Mouse (Mus musculus): ENCODE measurements around the gene Eif2b3. TPM values are rescaled to one million over a fixed set of nuclear protein-coding genes. Genes with fewer than 3 reads are reported as not detected.

Gene Eif2b3
- polyA plus RNA-seq, 1 experiment = 41.6 TPM

DNA sequence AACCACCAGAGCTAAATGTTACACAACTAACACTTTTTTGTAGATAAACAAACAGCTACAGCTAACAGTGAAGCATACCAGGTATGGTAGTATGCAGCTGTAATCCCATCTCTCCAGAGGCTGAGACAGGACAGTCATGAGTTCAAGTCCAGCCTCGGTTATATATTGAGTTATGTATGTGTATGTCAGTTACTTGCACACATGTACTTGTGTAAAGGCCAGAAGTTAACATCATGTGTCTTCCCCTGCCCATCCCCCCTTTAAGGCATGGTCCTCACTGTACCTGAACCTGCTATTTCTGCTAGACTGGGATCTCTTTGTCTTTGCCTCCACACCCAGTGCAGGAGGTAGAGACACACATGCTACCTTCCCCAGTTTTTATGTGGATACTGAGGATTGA is 30.3 kb downstream of the Eif2b3 start:
- Histone ChIP-seq H3K27me3 (ENCODE audit: control insufficient read depth, insufficient read depth, insufficient read length) (no peaks in the 10 kb centered on the region), H3K79me3 (ENCODE audit: low read depth) (no peaks in the 10 kb centered on the region), H3ac (ENCODE audit: control insufficient read depth, insufficient read length, low read depth) (no peak overlapping the region), H3K79me2 (ENCODE audit: control insufficient read depth, insufficient read depth) (peaks cover 4% of the 10 kb centered on the region), H3K4me3 (ENCODE audit: insufficient read depth, poor library complexity, severe bottlenecking) (no peak overlapping the region), H3K36me3 (ENCODE audit: control insufficient read depth, insufficient read depth) (peaks cover 19% of the 10 kb centered on the region)
- no peak for TF ChIP-seq FOSL1 (IDR thresholded peaks at IDR 0.05; ENCODE audit: insufficient read depth, low read length, poor library complexity, severe bottlenecking)

DNA sequence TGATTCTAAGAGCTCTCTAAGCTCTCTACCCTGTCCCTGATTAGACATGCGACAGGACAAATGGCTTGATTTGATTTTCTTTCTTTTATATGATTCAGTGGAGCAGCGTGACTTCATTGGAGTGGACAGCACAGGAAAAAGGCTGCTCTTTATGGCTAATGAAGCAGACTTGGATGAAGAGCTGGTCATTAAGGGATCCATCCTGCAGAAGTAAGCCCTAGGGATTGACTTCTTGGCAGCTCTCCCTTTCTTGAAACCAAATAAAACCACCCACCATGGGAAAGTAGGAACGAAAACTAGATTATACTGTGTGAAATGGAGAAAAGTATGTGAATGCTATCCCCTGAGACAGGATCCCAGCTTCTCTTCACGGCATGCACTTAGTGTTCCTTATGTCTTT is 33.4 kb downstream of the Eif2b3 start:
- TF ChIP-seq FOSL1 (IDR thresholded peaks at IDR 0.05; ENCODE audit: insufficient read depth, low read length, poor library complexity, severe bottlenecking) (no peak), CTCF (IDR thresholded peaks at IDR 0.05; ENCODE audit: control insufficient read depth, insufficient read depth, insufficient read length) (no peak), CEBPB (IDR thresholded peaks at IDR 0.05; ENCODE audit: low read depth) (no peak), MYOG (IDR thresholded peaks at IDR 0.05; ENCODE audit: control insufficient read depth, extremely low read depth, insufficient read length) (no peak), MAX (IDR thresholded peaks at IDR 0.05) (no peak), MYOD1 (IDR thresholded peaks at IDR 0.05; ENCODE audit: control insufficient read depth, insufficient read length, low read depth) (no peak), USF1 (IDR thresholded peaks at IDR 0.05; ENCODE audit: low read depth) (no peak)
- Histone ChIP-seq H3K79me3 (ENCODE audit: low read depth) (no peaks in the 10 kb centered on the region), H3K4me3 (ENCODE audit: insufficient read depth, poor library complexity, severe bottlenecking) (no peak overlapping the region), H3ac (ENCODE audit: control insufficient read depth, insufficient read length, low read depth) (no peak overlapping the region), H3K27me3 (ENCODE audit: control insufficient read depth, insufficient read depth, insufficient read length) (no peaks in the 10 kb centered on the region), H3K79me2 (ENCODE audit: control insufficient read depth, insufficient read depth) (peaks cover 4% of the 10 kb centered on the region), H3K36me3 (ENCODE audit: control insufficient read depth, insufficient read depth) (peaks cover 14% of the 10 kb centered on the region)

DNA sequence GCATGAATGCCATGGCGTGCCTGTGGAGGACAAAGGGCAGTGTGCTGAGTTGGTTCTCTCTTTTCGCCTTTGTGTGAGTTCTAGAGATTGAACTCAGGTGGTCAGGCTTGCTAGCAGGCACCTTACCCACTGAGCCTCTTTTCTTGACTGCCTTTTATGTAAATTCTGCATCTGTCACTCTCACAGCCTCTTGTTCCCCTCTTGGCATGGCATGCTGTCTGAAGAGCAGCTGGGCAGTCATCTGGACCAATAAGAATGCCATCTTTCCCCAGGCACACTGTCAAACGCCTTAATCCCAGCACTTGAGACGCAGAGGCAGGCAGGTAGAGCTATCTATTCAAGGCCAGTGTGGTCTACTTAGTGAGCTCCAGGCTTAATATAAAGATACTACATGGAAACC is 34.8 kb downstream of the Eif2b3 start:
- peaks cover under 1% of the 10 kb centered on the region for H3K79me2 ChIP-seq (ENCODE audit: control insufficient read depth, insufficient read depth)
- no peak for TF ChIP-seq CTCF (IDR thresholded peaks at IDR 0.05; ENCODE audit: control insufficient read depth, insufficient read depth, insufficient read length)
- H3K36me3 ChIP-seq (ENCODE audit: control insufficient read depth, insufficient read depth) = peaks cover 14% of the 10 kb centered on the region
- no peak overlapping the region for H3K4me3 ChIP-seq (ENCODE audit: insufficient read depth, poor library complexity, severe bottlenecking)
- no peaks in the 10 kb centered on the region for H3K27me3 ChIP-seq (ENCODE audit: control insufficient read depth, insufficient read depth, insufficient read length)
- H3K79me3 ChIP-seq (ENCODE audit: low read depth) = no peaks in the 10 kb centered on the region
- H3ac ChIP-seq (ENCODE audit: control insufficient read depth, insufficient read length, low read depth) = no peak overlapping the region

DNA sequence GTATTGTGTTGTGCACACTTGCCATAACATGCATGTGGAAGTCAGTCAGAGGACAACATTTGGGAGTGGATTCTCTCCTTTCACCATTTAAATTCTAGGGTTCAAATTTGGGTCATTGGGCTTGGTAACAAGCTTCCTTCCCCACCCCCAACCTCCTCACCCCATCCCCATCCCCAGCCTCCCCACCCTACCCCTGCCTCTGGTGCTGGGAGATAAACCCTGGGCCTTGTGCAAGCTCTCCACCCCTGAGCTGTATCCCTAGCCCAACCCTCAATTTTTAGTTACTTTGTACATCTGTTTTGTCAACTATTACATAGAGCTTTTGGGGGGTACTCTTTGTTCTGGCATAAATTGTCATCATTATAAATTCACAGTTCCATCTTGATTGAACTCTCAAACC is 36.9 kb downstream of the Eif2b3 start:
- H3ac ChIP-seq (ENCODE audit: control insufficient read depth, insufficient read length, low read depth) = no peak overlapping the region
- H3K79me2 ChIP-seq (ENCODE audit: control insufficient read depth, insufficient read depth) = no peaks in the 10 kb centered on the region
- H3K36me3 ChIP-seq (ENCODE audit: control insufficient read depth, insufficient read depth) = peaks cover 12% of the 10 kb centered on the region
- TF ChIP-seq USF1 (IDR thresholded peaks at IDR 0.05; ENCODE audit: low read depth) (no peak), MAX (IDR thresholded peaks at IDR 0.05) (no peak), MYOD1 (IDR thresholded peaks at IDR 0.05; ENCODE audit: control insufficient read depth, insufficient read length, low read depth) (no peak), CEBPB (IDR thresholded peaks at IDR 0.05; ENCODE audit: low read depth) (no peak), CTCF (IDR thresholded peaks at IDR 0.05; ENCODE audit: control insufficient read depth, insufficient read depth, insufficient read length) (no peak), FOSL1 (IDR thresholded peaks at IDR 0.05; ENCODE audit: insufficient read depth, low read length, poor library complexity, severe bottlenecking) (no peak), MYOG (IDR thresholded peaks at IDR 0.05; ENCODE audit: control insufficient read depth, extremely low read depth, insufficient read length) (no peak)
- H3K27me3 ChIP-seq (ENCODE audit: control insufficient read depth, insufficient read depth, insufficient read length) = no peaks in the 10 kb centered on the region
- H3K4me3 ChIP-seq (ENCODE audit: insufficient read depth, poor library complexity, severe bottlenecking) = no peak overlapping the region
- H3K79me3 ChIP-seq (ENCODE audit: low read depth) = no peaks in the 10 kb centered on the region

DNA sequence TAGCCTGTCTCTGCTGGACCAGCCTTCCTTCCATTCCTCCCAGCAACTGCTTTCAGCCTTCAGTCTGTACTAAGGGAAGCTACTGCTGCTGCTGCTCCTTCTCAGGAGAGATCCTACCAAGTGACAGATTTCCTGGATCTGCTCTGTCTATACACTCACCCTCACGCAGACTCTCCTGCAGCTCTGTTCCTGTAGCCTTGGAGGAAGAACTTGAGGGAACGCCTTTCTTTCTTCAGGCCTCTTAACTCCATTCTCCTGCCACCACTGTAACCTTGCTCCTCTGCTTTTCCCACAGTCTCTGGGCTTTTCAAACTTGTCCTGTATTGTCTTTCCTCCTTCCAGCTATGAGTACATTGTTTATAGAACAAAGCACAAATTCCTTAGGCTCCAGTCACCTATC is 37.3 kb downstream of the Eif2b3 start:
- H3ac ChIP-seq (ENCODE audit: control insufficient read depth, insufficient read length, low read depth) = no peak overlapping the region
- H3K4me3 ChIP-seq (ENCODE audit: insufficient read depth, poor library complexity, severe bottlenecking) = no peak overlapping the region
- TF ChIP-seq FOSL1 (IDR thresholded peaks at IDR 0.05; ENCODE audit: insufficient read depth, low read length, poor library complexity, severe bottlenecking) (no peak), CTCF (IDR thresholded peaks at IDR 0.05; ENCODE audit: control insufficient read depth, insufficient read depth, insufficient read length) (no peak), USF1 (IDR thresholded peaks at IDR 0.05; ENCODE audit: low read depth) (no peak), MYOG (IDR thresholded peaks at IDR 0.05; ENCODE audit: control insufficient read depth, extremely low read depth, insufficient read length) (no peak), CEBPB (IDR thresholded peaks at IDR 0.05; ENCODE audit: low read depth) (no peak), MYOD1 (IDR thresholded peaks at IDR 0.05; ENCODE audit: control insufficient read depth, insufficient read length, low read depth) (no peak), MAX (IDR thresholded peaks at IDR 0.05) (no peak)
- peaks cover 12% of the 10 kb centered on the region for H3K36me3 ChIP-seq (ENCODE audit: control insufficient read depth, insufficient read depth)
- no peaks in the 10 kb centered on the region for H3K79me3 ChIP-seq (ENCODE audit: low read depth)
- no peaks in the 10 kb centered on the region for H3K79me2 ChIP-seq (ENCODE audit: control insufficient read depth, insufficient read depth)
- no peaks in the 10 kb centered on the region for H3K27me3 ChIP-seq (ENCODE audit: control insufficient read depth, insufficient read depth, insufficient read length)

DNA sequence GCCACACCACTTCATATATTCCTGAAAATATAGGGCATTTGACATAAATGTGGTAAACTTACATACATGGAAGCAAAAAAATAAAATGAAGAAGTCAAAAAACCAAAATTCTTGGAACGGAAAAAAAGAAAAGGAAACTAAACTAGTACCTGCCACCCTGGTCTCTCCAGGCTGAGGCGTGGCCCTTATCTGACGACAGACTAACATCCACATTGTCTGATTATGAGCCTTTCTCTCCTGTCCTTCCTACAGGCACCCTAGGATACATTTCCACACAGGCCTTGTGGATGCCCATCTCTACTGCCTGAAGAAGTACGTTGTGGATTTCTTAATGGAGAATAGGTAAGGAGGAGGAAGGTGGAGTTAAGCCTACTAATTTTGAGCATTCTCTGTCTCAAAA is 39.3 kb downstream of the Eif2b3 start:
- Histone ChIP-seq H3K27me3 (ENCODE audit: control insufficient read depth, insufficient read depth, insufficient read length) (no peaks in the 10 kb centered on the region), H3ac (ENCODE audit: control insufficient read depth, insufficient read length, low read depth) (no peak overlapping the region), H3K4me3 (ENCODE audit: insufficient read depth, poor library complexity, severe bottlenecking) (no peak overlapping the region), H3K79me3 (ENCODE audit: low read depth) (no peaks in the 10 kb centered on the region), H3K79me2 (ENCODE audit: control insufficient read depth, insufficient read depth) (no peaks in the 10 kb centered on the region), H3K36me3 (ENCODE audit: control insufficient read depth, insufficient read depth) (peaks cover 21% of the 10 kb centered on the region)
- TF ChIP-seq MAX (IDR thresholded peaks at IDR 0.05) = no peak
- no peak for TF ChIP-seq USF1 (IDR thresholded peaks at IDR 0.05; ENCODE audit: low read depth)
- no peak for TF ChIP-seq MYOG (IDR thresholded peaks at IDR 0.05; ENCODE audit: control insufficient read depth, extremely low read depth, insufficient read length)
- TF ChIP-seq CEBPB (IDR thresholded peaks at IDR 0.05; ENCODE audit: low read depth) = no peak
- no peak for TF ChIP-seq CTCF (IDR thresholded peaks at IDR 0.05; ENCODE audit: control insufficient read depth, insufficient read depth, insufficient read length)
- TF ChIP-seq FOSL1 (IDR thresholded peaks at IDR 0.05; ENCODE audit: insufficient read depth, low read length, poor library complexity, severe bottlenecking) = no peak
- TF ChIP-seq MYOD1 (IDR thresholded peaks at IDR 0.05; ENCODE audit: control insufficient read depth, insufficient read length, low read depth) = no peak
